ENCODE assay signal across 10 mouse cellular contexts in the genomic region with DNA sequence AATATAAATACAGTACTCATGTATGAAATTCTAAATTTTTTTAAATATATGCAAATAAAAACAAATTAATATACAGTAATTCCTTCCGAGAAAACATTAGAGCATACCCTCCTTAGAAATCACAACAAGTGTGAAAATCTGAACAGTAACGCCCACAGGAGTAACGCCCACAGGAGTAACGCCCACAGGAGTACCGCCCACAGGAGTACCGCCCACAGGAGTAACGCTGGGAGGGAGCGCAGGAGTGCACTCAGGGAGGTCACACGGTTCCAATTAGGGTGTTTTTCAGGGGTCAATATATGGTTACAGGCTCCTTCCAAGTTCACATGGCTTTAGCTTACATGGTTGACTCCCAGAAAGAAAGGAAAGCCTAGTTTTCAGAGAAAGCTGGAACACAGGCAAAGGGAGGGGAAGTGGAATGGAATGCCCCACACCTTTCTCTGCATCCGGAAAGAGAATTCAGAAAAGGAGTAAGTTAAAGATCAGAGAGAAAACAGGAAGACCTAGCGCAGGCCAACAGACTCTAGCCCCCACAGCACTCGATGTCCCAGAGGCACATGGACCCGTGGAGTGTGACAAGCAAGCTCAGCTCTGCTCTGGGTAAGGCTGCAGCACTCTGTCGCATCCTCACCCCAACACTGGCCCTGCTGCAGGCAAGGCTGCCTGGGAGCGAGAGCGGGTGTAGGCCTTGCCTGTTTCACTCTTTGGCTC. TPM values are rescaled to one million over a fixed set of nuclear protein-coding genes. Genes with fewer than 3 reads are reported as not detected.
DNase-seq lines count a peak whose midpoint lies in the region; ATAC-seq lines count a peak whose summit lies in the region.
"Had no signal": no experiment of that assay in that cellular context is flagged by ENCODE, and none has a peak within 500 bp of the region (broad histone marks: within the 10 kb centered on the region; RNA-seq: fewer than 3 reads in every experiment).

No protein-coding gene starts in this region.

- ATAC-seq in midbrain, embryonic 12.5 days (ENCODE audit: low FRiP score, low read depth), result 0 out of 2 replicates have a peak, but pooled peaks have one; percentile 9
- ATAC-seq in midbrain, embryonic 11.5 days (ENCODE audit: low FRiP score), result no peak

- peak; percentile 12 for DNase-seq in cerebellum, adult 9-11 months
- DNase-seq in cerebellum, adult 11-12 months, result no peak
- no peak for DNase-seq in midbrain, embryonic 11.5 days (ENCODE audit: low spot score, missing footprints)
- peak; percentile 52 to 64 for DNase-seq in kidney, postnatal 4 days
- no peak for DNase-seq in left cerebral cortex, adult 8-10 months (ENCODE audit: low spot score in 2 of 2)
- no peak for DNase-seq in spleen, postnatal 36 days (ENCODE audit: low spot score in 2 of 2)
- no peak for DNase-seq in layer of hippocampus, adult 8-10 months (ENCODE audit: low spot score in 2 of 2)
- DNase-seq: right cerebral cortex, adult 18-20 months had no signal

- H3K4me1 ChIP-seq in midbrain, embryonic 12.5 days, result peaks cover 13% of the 10 kb centered on the region
- no peaks in the 10 kb centered on the region; the same call in 1 of the 2 replicates for H3K4me1 ChIP-seq in midbrain, embryonic 11.5 days (ENCODE audit: control insufficient read depth, insufficient read depth, low read length)

- no peak overlapping the region for H3K4me2 ChIP-seq in midbrain, embryonic 12.5 days (replicated peaks)
- H3K4me2 ChIP-seq in midbrain, embryonic 11.5 days, result no peak overlapping the region
- H3K4me2 ChIP-seq: heart, embryonic 12.5 days had no signal

- H3K9ac ChIP-seq in midbrain, embryonic 12.5 days (replicated peaks), result no peak overlapping the region
- no peak overlapping the region for H3K9ac ChIP-seq in midbrain, embryonic 11.5 days (ENCODE audit: low read length)
- H3K9ac ChIP-seq: heart, embryonic 12.5 days had no signal

- 0 out of 2 replicates have a peak, but pooled peaks cover 8% of the 10 kb centered on the region for H3K36me3 ChIP-seq in midbrain, embryonic 12.5 days
- H3K36me3 ChIP-seq in midbrain, embryonic 11.5 days (ENCODE audit: control insufficient read depth, insufficient read depth, low read length), result no peaks in the 10 kb centered on the region

- whole genome bisulfite sequencing in midbrain, embryonic 12.5 days, result 48% methylated on average over 16 of the region's 16 CpGs
- 53% methylated on average over 16 of the region's 16 CpGs for WGBS in midbrain, embryonic 11.5 days

- H3K27ac ChIP-seq in midbrain, embryonic 12.5 days (replicated peaks), result no peak overlapping the region; the same call in 1 of the 2 replicates
- H3K27ac ChIP-seq in midbrain, embryonic 11.5 days (ENCODE audit: low read depth, low read length), result no peak overlapping the region

- no peak overlapping the region for H3K4me3 ChIP-seq in midbrain, embryonic 12.5 days
- no peak overlapping the region for H3K4me3 ChIP-seq in midbrain, embryonic 11.5 days (ENCODE audit: low read depth, low read length)
- H3K4me3 ChIP-seq: heart, embryonic 12.5 days had no signal

- no peaks in the 10 kb centered on the region for H3K27me3 ChIP-seq in midbrain, embryonic 12.5 days
- H3K27me3 ChIP-seq in midbrain, embryonic 11.5 days (ENCODE audit: control insufficient read depth, insufficient read depth, low read length), result no peaks in the 10 kb centered on the region
- H3K27me3 ChIP-seq: heart, embryonic 12.5 days had no signal

- no peaks in the 10 kb centered on the region for H3K9me3 ChIP-seq in midbrain, embryonic 12.5 days
- no peaks in the 10 kb centered on the region for H3K9me3 ChIP-seq in midbrain, embryonic 11.5 days (ENCODE audit: control insufficient read depth, low read length)
- H3K9me3 ChIP-seq: heart, embryonic 12.5 days had no signal

RNA-seq across cellular contexts. Expression of a gene that starts 50.2 kb away (rescaled TPM):
- polyA plus RNA-seq in midbrain, embryonic 12.5 days (2016; fragmentation: Nextera tagmentation; extraction: Ambion mirVana), result 74.6 and 75.3 TPM in 2 replicates
- 63.8 and 68.2 TPM in 2 replicates for polyA plus RNA-seq in midbrain, embryonic 11.5 days (2014; fragmentation: Nextera tagmentation; extraction: Ambion mirVana)
- total RNA-seq in left cerebral cortex, adult 8-10 months (2022), result 10 to 100 TPM; 51.4 to 59.1 (median 55.9) TPM
- 10 to 100 TPM; 46.2 to 62.6 (median 57.5) TPM for total RNA-seq in layer of hippocampus, adult 8-10 months (2022)

Comparison
In these comparisons a context has a peak if more than half of its experiments do, and no peak if none do; other contexts are left out.
1. DNase-seq: peak in cerebellum, adult 9-11 months (single experiment) and kidney, postnatal 4 days (2 of 2); none in cerebellum, adult 11-12 months (single experiment), midbrain, embryonic 11.5 days (single experiment), left cerebral cortex, adult 8-10 months (0 of 2), spleen, postnatal 36 days (0 of 2) and layer of hippocampus, adult 8-10 months (0 of 2).